Mouse (Mus musculus): ENCODE results near the gene Tfrc. TPM values are rescaled to one million over a fixed set of nuclear protein-coding genes. Genes with fewer than 3 reads are reported as not detected.
A peak's percentile ranks its signal among the peaks of the same experiment; 100 is the strongest.
"Not testable (repeated sequence)": the region's sequence is repeated elsewhere in the genome, so short reads cannot be mapped to it uniquely, and the experiment has no call there.

Tfrc gene
- polyA plus RNA-seq, 1 experiment from 2014 or later = 37.0 TPM

GRCm38 (mm10) chr16:32636871-32637521 is 28.3 kb downstream of the Tfrc start:
- no peak for TF ChIP-seq CTCF (IDR thresholded peaks at IDR 0.05; ENCODE audit: low read depth)
- Histone ChIP-seq H3K9ac (ENCODE audit: low read depth, low read length) (no peak overlapping the region), H3K4me1 (replicated peaks; ENCODE audit: insufficient read depth, low read length) (no peaks in the 10 kb centered on the region), H3K9me3 (replicated peaks; ENCODE audit: low read length) (no peaks in the 10 kb centered on the region), H3K4me2 (ENCODE audit: low read length) (no peak overlapping the region), H3K36me3 (ENCODE audit: insufficient read depth, low read length) (no peaks in the 10 kb centered on the region), H3K27me3 (ENCODE audit: insufficient read depth, low read length) (no peaks in the 10 kb centered on the region), H3K4me3 (replicated peaks; ENCODE audit: low read depth, low read length) (no peak overlapping the region), H3K27ac (no peak overlapping the region)
- no peak for DNase-seq (ENCODE audit: low spot score)
- no peak for ATAC-seq (replicated peaks; ENCODE audit: low FRiP score, low read depth)
- 23% methylated on average over 6 of the region's 6 CpGs for WGBS

- Histone ChIP-seq H3K27me3 (ENCODE audit: insufficient read depth, low read length) (no peaks in the 10 kb centered on the region), H3K9me3 (replicated peaks; ENCODE audit: low read length) (no peaks in the 10 kb centered on the region), H3K36me3 (ENCODE audit: insufficient read depth, low read length) (no peaks in the 10 kb centered on the region), H3K4me3 (replicated peaks; ENCODE audit: low read depth, low read length) (no peak overlapping the region), H3K27ac (no peak overlapping the region), H3K4me1 (replicated peaks; ENCODE audit: insufficient read depth, low read length) (no peaks in the 10 kb centered on the region), H3K9ac (ENCODE audit: low read depth, low read length) (no peak overlapping the region), H3K4me2 (ENCODE audit: low read length) (no peak overlapping the region)
- ATAC-seq (replicated peaks; ENCODE audit: low FRiP score, low read depth) (no peak; the same call in 1 of the 2 replicates), DNase-seq (ENCODE audit: low spot score) (peak; percentile 93)
- TF ChIP-seq CTCF (IDR thresholded peaks at IDR 0.05; ENCODE audit: low read depth) = peak; percentile 94
- WGBS = 7% methylated on average over 8 of the region's 8 CpGs
Measured at GRCm38 (mm10) chr16:32638476-32638875, 29.8 kb downstream of the Tfrc start.

- DNase-seq (ENCODE audit: low spot score) = peak; percentile 68
- H3K4me2 ChIP-seq (ENCODE audit: low read length) = no peak overlapping the region
- peak overlapping the region; percentile 25; the same call in 1 of the 2 replicates for H3K27ac ChIP-seq
- no peak overlapping the region for H3K4me3 ChIP-seq (replicated peaks; ENCODE audit: low read depth, low read length)
- no peak overlapping the region for H3K9ac ChIP-seq (ENCODE audit: low read depth, low read length)
- no peaks in the 10 kb centered on the region for H3K36me3 ChIP-seq (ENCODE audit: insufficient read depth, low read length)
- ATAC-seq (replicated peaks; ENCODE audit: low FRiP score, low read depth) = no peak
- H3K9me3 ChIP-seq (replicated peaks; ENCODE audit: low read length) = no peaks in the 10 kb centered on the region
- TF ChIP-seq CTCF (IDR thresholded peaks at IDR 0.05; ENCODE audit: low read depth) = no peak
- WGBS = 51% methylated on average over 5 of the region's 5 CpGs
- H3K27me3 ChIP-seq (ENCODE audit: insufficient read depth, low read length) = no peaks in the 10 kb centered on the region
- H3K4me1 ChIP-seq (replicated peaks; ENCODE audit: insufficient read depth, low read length) = no peaks in the 10 kb centered on the region; the same call in 1 of the 2 replicates
Measured at GRCm38 (mm10) chr16:32640096-32640495, 31.4 kb downstream of the Tfrc start.

- WGBS = 81% methylated on average over 2 of the region's 2 CpGs
- H3K27me3 ChIP-seq (ENCODE audit: insufficient read depth, low read length); DNase-seq (ENCODE audit: low spot score); H3K27ac ChIP-seq; H3K9ac ChIP-seq (ENCODE audit: low read depth, low read length); H3K36me3 ChIP-seq (ENCODE audit: insufficient read depth, low read length); H3K4me1 ChIP-seq (replicated peaks; ENCODE audit: insufficient read depth, low read length); H3K9me3 ChIP-seq (replicated peaks; ENCODE audit: low read length); ATAC-seq (replicated peaks; ENCODE audit: low FRiP score, low read depth); H3K4me3 ChIP-seq (replicated peaks; ENCODE audit: low read depth, low read length); H3K4me2 ChIP-seq (ENCODE audit: low read length): not testable (repeated sequence)
Measured at GRCm38 (mm10) chr16:32640683-32641082, 32.0 kb downstream of the Tfrc start.

GRCm38 (mm10) chr16:32641440-32642219 is 32.9 kb downstream of the Tfrc start:
- ATAC-seq (replicated peaks; ENCODE audit: low FRiP score, low read depth) (no peak), DNase-seq (ENCODE audit: low spot score) (no peak)
- Histone ChIP-seq H3K36me3 (ENCODE audit: insufficient read depth, low read length) (no peaks in the 10 kb centered on the region), H3K27ac (no peak overlapping the region), H3K4me2 (ENCODE audit: low read length) (peak overlapping the region; percentile 29; the same call in 1 of the 2 replicates), H3K4me3 (replicated peaks; ENCODE audit: low read depth, low read length) (no peak overlapping the region), H3K27me3 (ENCODE audit: insufficient read depth, low read length) (no peaks in the 10 kb centered on the region), H3K9ac (ENCODE audit: low read depth, low read length) (no peak overlapping the region), H3K9me3 (replicated peaks; ENCODE audit: low read length) (no peaks in the 10 kb centered on the region), H3K4me1 (replicated peaks; ENCODE audit: insufficient read depth, low read length) (peaks cover 4% of the 10 kb centered on the region)
- TF ChIP-seq CTCF (IDR thresholded peaks at IDR 0.05; ENCODE audit: low read depth) = no peak
- WGBS = 50% methylated on average over 20 of the region's 20 CpGs

GRCm38 (mm10) chr16:32642280-32642679 is 33.6 kb downstream of the Tfrc start:
- WGBS = 30% methylated on average over 13 of the region's 13 CpGs
- Histone ChIP-seq H3K27me3 (ENCODE audit: insufficient read depth, low read length) (no peaks in the 10 kb centered on the region), H3K9me3 (replicated peaks; ENCODE audit: low read length) (no peaks in the 10 kb centered on the region), H3K4me1 (replicated peaks; ENCODE audit: insufficient read depth, low read length) (peaks cover 4% of the 10 kb centered on the region), H3K4me3 (replicated peaks; ENCODE audit: low read depth, low read length) (no peak overlapping the region), H3K36me3 (ENCODE audit: insufficient read depth, low read length) (no peaks in the 10 kb centered on the region), H3K9ac (ENCODE audit: low read depth, low read length) (no peak overlapping the region), H3K27ac (no peak overlapping the region), H3K4me2 (ENCODE audit: low read length) (peak overlapping the region; percentile 29)
- DNase-seq (ENCODE audit: low spot score) (no peak), ATAC-seq (replicated peaks; ENCODE audit: low FRiP score, low read depth) (no peak)
- no peak for TF ChIP-seq CTCF (IDR thresholded peaks at IDR 0.05; ENCODE audit: low read depth)
